ENCODE assay signal across 9 mouse cellular contexts in genomic region chr10:125839621-125840141, GRCm38 (mm10).
DNase-seq lines count a peak whose midpoint lies in the region; ATAC-seq and TF ChIP-seq lines count a peak whose summit lies in the region.
"Had no signal": no experiment of that assay in that cellular context is flagged by ENCODE, and none has a peak within 500 bp of the region (broad histone marks: within the 10 kb centered on the region; RNA-seq: fewer than 3 reads in every experiment).

No protein-coding gene starts in this region.

- WGBS in heart, embryonic 10.5 days: 20% methylated on average over 5 of the region's 5 CpGs
- 24% methylated on average over 5 of the region's 5 CpGs for WGBS in embryonic facial prominence, embryonic 11.5 days
- WGBS in hindbrain, embryonic 16.5 days: 11% methylated on average over 5 of the region's 5 CpGs
- WGBS in neural tube, embryonic 11.5 days: 8% methylated on average over 5 of the region's 5 CpGs
- 74% methylated on average over 5 of the region's 5 CpGs for WGBS in thymus, adult 2 months

- TF ChIP-seq CTCF in thymus, adult 2 months (IDR thresholded peaks at IDR 0.05; ENCODE audit: borderline replicate concordance, control insufficient read depth, extremely low read depth, insufficient read depth, low read length, poor library complexity): no peak

- H3K27me3 ChIP-seq in heart, embryonic 10.5 days (ENCODE audit: insufficient read depth, poor library complexity, severe bottlenecking): peaks cover 9% of the 10 kb centered on the region; the same call in 1 of the 2 replicates
- no peaks in the 10 kb centered on the region for H3K27me3 ChIP-seq in embryonic facial prominence, embryonic 11.5 days (ENCODE audit: control insufficient read depth, insufficient read depth, low read length)
- H3K27me3 ChIP-seq in hindbrain, embryonic 16.5 days (replicated peaks; ENCODE audit: control insufficient read depth, insufficient read depth, low read length): no peaks in the 10 kb centered on the region
- H3K27me3 ChIP-seq in neural tube, embryonic 11.5 days (ENCODE audit: control insufficient read depth, insufficient read depth, low read length): no peaks in the 10 kb centered on the region
- no peaks in the 10 kb centered on the region for H3K27me3 ChIP-seq in thymus, adult 2 months (ENCODE audit: control insufficient read depth, insufficient read depth, low read length)

- no peak overlapping the region for H3K27ac ChIP-seq in heart, embryonic 10.5 days
- H3K27ac ChIP-seq in embryonic facial prominence, embryonic 11.5 days (replicated peaks; ENCODE audit: low read depth, low read length): no peak overlapping the region
- H3K27ac ChIP-seq in hindbrain, embryonic 16.5 days (ENCODE audit: low read depth, low read length): no peak overlapping the region; the same call in 1 of the 2 replicates
- 0 out of 2 replicates have a peak overlapping the region, but pooled peaks have one; percentile 6 for H3K27ac ChIP-seq in neural tube, embryonic 11.5 days (ENCODE audit: low read depth, low read length)
- no peak overlapping the region for H3K27ac ChIP-seq in thymus, adult 2 months (ENCODE audit: control insufficient read depth, insufficient read depth, low read length)

- no peak for TF ChIP-seq POLR2A in thymus, adult 2 months (IDR thresholded peaks at IDR 0.05; ENCODE audit: control insufficient read depth, extremely low read depth, insufficient read depth, low read length, poor library complexity)

- no peaks in the 10 kb centered on the region for H3K36me3 ChIP-seq in heart, embryonic 10.5 days
- no peaks in the 10 kb centered on the region for H3K36me3 ChIP-seq in embryonic facial prominence, embryonic 11.5 days (replicated peaks; ENCODE audit: control insufficient read depth, insufficient read depth, low read depth, low read length)
- H3K36me3 ChIP-seq in hindbrain, embryonic 16.5 days (ENCODE audit: control insufficient read depth, insufficient read depth, low read length): no peaks in the 10 kb centered on the region
- H3K36me3 ChIP-seq in neural tube, embryonic 11.5 days (ENCODE audit: control insufficient read depth, insufficient read depth, low read length): no peaks in the 10 kb centered on the region
- no peaks in the 10 kb centered on the region for H3K36me3 ChIP-seq in thymus, adult 2 months (ENCODE audit: control insufficient read depth, insufficient read depth, low read length)

- DNase-seq in heart, adult 11 months: peak; percentile 72
- no peak for DNase-seq in heart, embryonic 10.5 days (ENCODE audit: low spot score)
- DNase-seq in embryonic facial prominence, embryonic 11.5 days (ENCODE audit: low spot score): peak; percentile 35
- peak; percentile 58 for DNase-seq in neural tube, embryonic 11.5 days (ENCODE audit: low spot score)
- DNase-seq in MN1 (ENCODE audit: low spot score): no peak
- no peak for DNase-seq in gastrocnemius, adult 8-10 months (ENCODE audit: low spot score in 2 of 2)
- DNase-seq in thymus, adult 2 months: no peak
- DNase-seq: gastrocnemius, postnatal 10 days had no signal

- H3K4me2 ChIP-seq in embryonic facial prominence, embryonic 11.5 days (ENCODE audit: low read depth, low read length): no peak overlapping the region
- peak overlapping the region; percentile 39 for H3K4me2 ChIP-seq in hindbrain, embryonic 16.5 days (ENCODE audit: low read length)
- H3K4me2 ChIP-seq in neural tube, embryonic 11.5 days (ENCODE audit: low read depth): no peak overlapping the region

- H3K9me3 ChIP-seq in heart, embryonic 10.5 days: no peaks in the 10 kb centered on the region
- H3K9me3 ChIP-seq in embryonic facial prominence, embryonic 11.5 days (replicated peaks; ENCODE audit: control insufficient read depth, low read length): no peaks in the 10 kb centered on the region
- no peaks in the 10 kb centered on the region for H3K9me3 ChIP-seq in hindbrain, embryonic 16.5 days (ENCODE audit: control insufficient read depth, low read length)
- H3K9me3 ChIP-seq in neural tube, embryonic 11.5 days (ENCODE audit: control insufficient read depth, low read length): no peaks in the 10 kb centered on the region

- no peak overlapping the region for H3K4me3 ChIP-seq in heart, embryonic 10.5 days
- no peak overlapping the region for H3K4me3 ChIP-seq in embryonic facial prominence, embryonic 11.5 days (ENCODE audit: low read depth, low read length)
- H3K4me3 ChIP-seq in hindbrain, embryonic 16.5 days (ENCODE audit: low read length): no peak overlapping the region
- H3K4me3 ChIP-seq in neural tube, embryonic 11.5 days (ENCODE audit: low read depth, low read length): no peak overlapping the region
- no peak overlapping the region for H3K4me3 ChIP-seq in thymus, adult 2 months (ENCODE audit: control insufficient read depth, insufficient read depth, low read length)

- no peak for ATAC-seq in embryonic facial prominence, embryonic 11.5 days (replicated peaks; ENCODE audit: insufficient number of reproducible peaks, low FRiP score, low TSS enrichment, low read depth)
- peak; percentile 54 for ATAC-seq in hindbrain, embryonic 16.5 days
- peak; percentile 56; the same call in 1 of the 2 replicates for ATAC-seq in neural tube, embryonic 11.5 days (ENCODE audit: insufficient read depth, low FRiP score, low TSS enrichment)

- H3K4me1 ChIP-seq in heart, embryonic 10.5 days: no peaks in the 10 kb centered on the region
- peaks cover 6% of the 10 kb centered on the region for H3K4me1 ChIP-seq in embryonic facial prominence, embryonic 11.5 days (ENCODE audit: control insufficient read depth, insufficient read depth, low read length)
- H3K4me1 ChIP-seq in hindbrain, embryonic 16.5 days (ENCODE audit: control insufficient read depth, insufficient read depth, low read depth, low read length): peaks cover 13% of the 10 kb centered on the region
- H3K4me1 ChIP-seq in neural tube, embryonic 11.5 days (ENCODE audit: control insufficient read depth, insufficient read depth, low read length): peaks cover 5% of the 10 kb centered on the region; the same call in 1 of the 2 replicates
- H3K4me1 ChIP-seq in thymus, adult 2 months (replicated peaks; ENCODE audit: control insufficient read depth, insufficient read depth, low read length): no peaks in the 10 kb centered on the region

- no peak overlapping the region; the same call in 1 of the 2 replicates for H3K9ac ChIP-seq in embryonic facial prominence, embryonic 11.5 days (replicated peaks; ENCODE audit: low read length)
- peak overlapping the region; percentile 31 for H3K9ac ChIP-seq in hindbrain, embryonic 16.5 days (ENCODE audit: low read depth, low read length)
- peak overlapping the region; percentile 30; the same call in 1 of the 2 replicates for H3K9ac ChIP-seq in neural tube, embryonic 11.5 days (ENCODE audit: low read length)

Comparison
In these comparisons a context has a peak if more than half of its experiments do, and no peak if none do; other contexts are left out.
1. DNase-seq: peak in heart, adult 11 months (single experiment), embryonic facial prominence, embryonic 11.5 days (single experiment) and neural tube, embryonic 11.5 days (single experiment); none in heart, embryonic 10.5 days (single experiment), MN1 (single experiment), gastrocnemius, adult 8-10 months (0 of 2) and thymus, adult 2 months (single experiment).